Mouse (Mus musculus) midbrain, embryonic 11.5 days (tissue): ENCODE measurements around the gene Kmo. TPM values are rescaled to one million over a fixed set of nuclear protein-coding genes. Genes with fewer than 3 reads are reported as not detected.

Source experiments
- ATAC-seq: fragments of 200-750 bp; cut with Nextera tagmentation; 2 replicates; pipeline ENCODE4 v1.8.0; 2017; ENCODE audit warnings: moderate TSS enrichment, moderate library complexity; ENCODE audit not compliant: low FRiP score
- DNase-seq: peaks from one replicate; pipeline ENCODE4 v3.0.0; 2015; ENCODE audit warnings: low spot score; ENCODE audit errors: missing footprints
- H3K27ac ChIP-seq: fragments of 300-500 bp; sonication (generic); 2 replicates; pipeline ENCODE4 v1.5.1; 2014; ENCODE audit warnings: low read depth, low read length
- H3K27me3 ChIP-seq: fragments of 300-500 bp; sonication (generic); 2 replicates; pipeline ENCODE4 v1.6.1; 2014; ENCODE audit warnings: mild to moderate bottlenecking, low read length, moderate library complexity, mixed read lengths; ENCODE audit not compliant: control insufficient read depth, insufficient read depth
- H3K36me3 ChIP-seq: fragments of 300-500 bp; sonication (generic); 2 replicates; pipeline ENCODE4 v1.6.1; 2014; ENCODE audit warnings: mild to moderate bottlenecking, low read length, moderate library complexity, mixed read lengths; ENCODE audit not compliant: control insufficient read depth, insufficient read depth
- H3K4me1 ChIP-seq: fragments of 300-500 bp; sonication (generic); 2 replicates; pipeline ENCODE4 v1.6.1; 2014; ENCODE audit warnings: low read length; ENCODE audit not compliant: control insufficient read depth, insufficient read depth
- H3K4me2 ChIP-seq: fragments of 300-500 bp; sonication (generic); 2 replicates; pipeline ENCODE4 v1.6.1; 2014; ENCODE audit warnings: mild to moderate bottlenecking, moderate library complexity
- H3K4me3 ChIP-seq: fragments of 300-500 bp; sonication (generic); 2 replicates; pipeline ENCODE4 v1.5.1; 2014; ENCODE audit warnings: low read depth, low read length
- H3K9ac ChIP-seq: fragments of 300-500 bp; sonication (generic); 2 replicates; pipeline ENCODE4 v1.6.1; 2014; ENCODE audit warnings: low read length
- H3K9me3 ChIP-seq: fragments of 300-500 bp; sonication (generic); 2 replicates; pipeline ENCODE4 v1.6.1; 2016; ENCODE audit warnings: low read length; ENCODE audit not compliant: control insufficient read depth
- WGBS: fragments of 180-500 bp; shearing (Covaris S2); extraction: QIAGEN DNeasy Blood & Tissue Kit; methylation state at CpG from one replicate; pipeline ENCODE4 v1.1.7; 2014; 5-methylcytosine and 5-hydroxymethylcytosine counted together
- polyA plus RNA-seq: library from polyadenylated mRNA; unstranded; fragments of >200 nt; fragmentation: Nextera tagmentation; extraction: Ambion mirVana; gene quantifications from 2 replicates; pipeline ENCODE4 v1.2.1, GENCODE M21; 2014

Gene Kmo
- polyA plus RNA-seq, 1 experiment from 2014 or later, result 0.07 TPM

DNA sequence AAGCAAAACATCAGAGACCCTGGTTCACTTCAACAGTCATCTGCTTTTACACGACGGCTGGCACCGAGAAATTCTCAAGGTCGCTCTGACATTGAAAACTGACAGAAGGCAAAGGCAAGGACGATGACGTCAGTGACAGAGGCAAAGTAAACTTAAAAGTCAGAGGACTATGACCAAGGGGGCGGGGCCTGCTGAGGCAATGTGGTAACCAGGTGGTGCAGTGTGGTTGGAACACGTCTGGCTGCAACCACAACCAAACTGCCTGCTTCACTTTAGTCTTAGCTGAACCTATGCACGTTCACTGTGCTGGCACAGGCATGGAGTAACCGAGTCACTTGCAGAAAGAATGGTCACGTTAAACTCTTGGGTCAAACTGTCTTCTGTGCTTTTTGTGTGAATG lies 17.9 kb upstream of the Kmo start:
- no peak overlapping the region for H3K9ac ChIP-seq
- H3K4me1 ChIP-seq, result no peaks in the 10 kb centered on the region
- H3K27me3 ChIP-seq, result no peaks in the 10 kb centered on the region
- 94% methylated on average over 11 of the region's 11 CpGs for WGBS
- no peak for DNase-seq
- H3K4me3 ChIP-seq, result no peak overlapping the region
- no peaks in the 10 kb centered on the region for H3K9me3 ChIP-seq
- ATAC-seq, result 0 out of 2 replicates have a peak, but pooled peaks have one; percentile 28
- peaks cover 5% of the 10 kb centered on the region; the same call in 1 of the 2 replicates for H3K36me3 ChIP-seq
- H3K4me2 ChIP-seq, result no peak overlapping the region
- H3K27ac ChIP-seq, result no peak overlapping the region

DNA sequence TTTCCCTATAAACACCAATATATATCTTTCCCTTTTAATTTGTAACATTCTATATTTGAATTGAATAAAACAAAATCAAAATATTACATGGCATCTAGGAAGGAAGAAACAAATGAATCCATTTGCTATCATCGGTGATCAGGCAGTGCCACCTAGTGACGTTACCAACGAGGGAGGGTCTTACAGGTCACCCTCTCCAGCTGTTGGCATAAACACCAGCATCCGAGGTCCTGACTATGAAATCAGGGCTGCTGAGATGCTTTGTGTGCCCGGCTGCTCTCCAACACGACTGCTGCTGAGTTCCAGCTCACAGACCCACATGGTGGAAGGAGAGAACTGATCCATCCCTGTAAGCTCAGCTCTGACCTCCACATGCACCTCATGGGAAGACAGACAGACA lies 16.8 kb upstream of the Kmo start:
- no peaks in the 10 kb centered on the region for H3K4me1 ChIP-seq
- 72% methylated on average over 6 of the region's 6 CpGs for WGBS
- no peak overlapping the region for H3K27ac ChIP-seq
- no peaks in the 10 kb centered on the region for H3K27me3 ChIP-seq
- no peak overlapping the region for H3K4me3 ChIP-seq
- H3K4me2 ChIP-seq, result no peak overlapping the region
- ATAC-seq, result no peak
- H3K36me3 ChIP-seq, result peaks cover 11% of the 10 kb centered on the region
- H3K9ac ChIP-seq, result no peak overlapping the region
- DNase-seq, result no peak
- no peaks in the 10 kb centered on the region for H3K9me3 ChIP-seq

- no peak for ATAC-seq
- Histone ChIP-seq H3K36me3 (peaks cover 15% of the 10 kb centered on the region), H3K4me3 (no peak overlapping the region), H3K27me3 (no peaks in the 10 kb centered on the region), H3K9me3 (no peaks in the 10 kb centered on the region), H3K4me1 (no peaks in the 10 kb centered on the region), H3K9ac (no peak overlapping the region), H3K4me2 (no peak overlapping the region), H3K27ac (no peak overlapping the region)
- 86% methylated on average over 6 of the region's 6 CpGs for WGBS
- DNase-seq, result no peak
Observed at GRCm38 (mm10) chr1:175607308-175607707, 12.9 kb upstream of the Kmo start.

- H3K36me3 ChIP-seq, result peaks cover 15% of the 10 kb centered on the region
- DNase-seq (no peak), ATAC-seq (peak; percentile 67)
- H3K9ac ChIP-seq, result no peak overlapping the region
- no peaks in the 10 kb centered on the region for H3K9me3 ChIP-seq
- H3K4me1 ChIP-seq, result no peaks in the 10 kb centered on the region
- no peaks in the 10 kb centered on the region for H3K27me3 ChIP-seq
- H3K4me2 ChIP-seq, result no peak overlapping the region
- H3K4me3 ChIP-seq, result no peak overlapping the region
- WGBS, result 88% methylated on average over 18 of the region's 18 CpGs
- H3K27ac ChIP-seq, result no peak overlapping the region
Observed at GRCm38 (mm10) chr1:175607838-175608585, 12.2 kb upstream of the Kmo start.

DNA sequence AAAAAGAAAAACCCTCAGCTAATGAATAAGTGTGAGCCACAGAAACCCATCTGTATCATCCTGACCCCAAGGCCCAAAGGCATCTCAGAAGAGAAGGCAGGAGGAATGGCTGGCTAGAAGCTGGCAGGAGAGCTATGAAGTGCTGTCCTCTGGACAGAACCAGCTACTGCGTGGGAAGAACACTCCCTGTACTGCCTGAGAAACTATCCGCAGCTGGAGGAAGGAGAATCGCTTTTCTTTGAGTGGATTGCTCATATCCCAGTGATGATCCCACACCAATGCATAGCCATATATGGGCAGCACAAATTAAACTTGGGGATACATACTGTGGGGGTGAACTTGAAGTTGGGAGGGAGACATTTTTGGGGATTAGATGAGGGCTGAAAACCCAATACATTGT lies 11.5 kb upstream of the Kmo start:
- ATAC-seq (no peak), DNase-seq (no peak)
- H3K4me1 ChIP-seq, result no peaks in the 10 kb centered on the region
- H3K27ac ChIP-seq, result no peak overlapping the region
- no peak overlapping the region for H3K4me2 ChIP-seq
- 93% methylated on average over 3 of the region's 3 CpGs for WGBS
- H3K36me3 ChIP-seq, result peaks cover 16% of the 10 kb centered on the region
- no peaks in the 10 kb centered on the region for H3K9me3 ChIP-seq
- H3K4me3 ChIP-seq, result no peak overlapping the region
- no peaks in the 10 kb centered on the region for H3K27me3 ChIP-seq
- H3K9ac ChIP-seq, result no peak overlapping the region

GRCm38 (mm10) chr1:175614992-175615391 lies 5.2 kb upstream of the Kmo start:
- Histone ChIP-seq H3K4me3 (no peak overlapping the region), H3K27me3 (no peaks in the 10 kb centered on the region), H3K27ac (no peak overlapping the region), H3K9ac (no peak overlapping the region), H3K9me3 (no peaks in the 10 kb centered on the region), H3K36me3 (peaks cover 20% of the 10 kb centered on the region), H3K4me1 (no peaks in the 10 kb centered on the region), H3K4me2 (no peak overlapping the region)
- ATAC-seq (no peak), DNase-seq (no peak)
- WGBS, result 96% methylated on average over 9 of the region's 9 CpGs

GRCm38 (mm10) chr1:175623656-175624055 lies 3.5 kb downstream of the Kmo start:
- H3K9ac ChIP-seq, result no peak overlapping the region
- no peak for DNase-seq
- ATAC-seq, result no peak
- no peak overlapping the region for H3K27ac ChIP-seq
- no peaks in the 10 kb centered on the region for H3K27me3 ChIP-seq
- no peaks in the 10 kb centered on the region for H3K36me3 ChIP-seq
- peaks cover 6% of the 10 kb centered on the region for H3K4me1 ChIP-seq
- H3K4me2 ChIP-seq, result no peak overlapping the region
- H3K4me3 ChIP-seq, result no peak overlapping the region
- H3K9me3 ChIP-seq, result no peaks in the 10 kb centered on the region
- 91% methylated on average over 6 of the region's 6 CpGs for WGBS

GRCm38 (mm10) chr1:175625257-175625879 lies 5.2 kb downstream of the Kmo start, which contains the start of gene Fh1:
Gene Fh1, minus strand, starts transcription at chr1:175625635.
- Histone ChIP-seq H3K4me2 (peak within 1 kb of the TSS; percentile 82), H3K27ac (peak within 1 kb of the TSS; percentile 60), H3K4me3 (peak within 1 kb of the TSS; percentile 82), H3K36me3 (no peaks in the 10 kb centered on the region), H3K9ac (peak within 1 kb of the TSS; percentile 90), H3K4me1 (peaks cover 6% of the 10 kb centered on the region), H3K9me3 (no peaks in the 10 kb centered on the region), H3K27me3 (no peaks in the 10 kb centered on the region)
- WGBS, result under 1% methylated on average over 58 of the region's 58 CpGs
- ATAC-seq (peak; percentile 100), DNase-seq (peak; percentile 98)

DNA sequence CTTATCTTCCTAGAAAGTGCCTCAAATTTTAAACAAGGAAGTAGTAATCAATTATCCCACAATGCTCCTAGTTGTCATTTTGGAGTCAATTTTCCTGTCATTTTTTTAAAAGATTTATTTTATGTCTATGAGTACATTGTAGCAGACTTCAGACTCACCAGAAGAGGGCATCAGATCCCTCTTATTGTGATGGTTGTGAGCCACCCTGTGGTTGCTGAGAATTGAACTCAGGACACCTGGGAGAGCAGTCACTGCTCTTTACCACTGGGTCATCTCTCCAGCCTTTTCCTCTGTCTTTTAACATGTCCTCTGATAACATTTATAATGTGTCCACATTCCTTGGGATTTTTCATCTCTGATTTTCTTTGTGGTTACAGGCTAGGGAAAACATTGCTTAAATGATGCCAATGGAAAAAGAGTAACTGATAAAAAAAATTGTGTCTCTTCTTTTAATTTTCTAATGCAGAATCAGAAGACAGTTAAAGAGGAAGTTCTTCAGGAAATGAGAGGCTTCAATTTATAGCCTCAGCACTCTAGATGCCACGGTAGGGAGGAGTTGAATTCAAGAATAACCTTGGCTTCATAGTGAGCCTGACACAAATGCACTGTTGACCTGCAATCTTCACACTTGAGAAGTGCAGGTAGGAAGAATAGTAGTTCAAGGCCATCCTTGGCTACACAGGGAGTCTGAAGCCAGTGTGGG lies 6.0 kb downstream of the Kmo start:
- H3K27ac ChIP-seq, result no peak overlapping the region
- 88% methylated on average over 1 of the region's 1 CpGs for WGBS
- peak overlapping the region; percentile 82 for H3K4me2 ChIP-seq
- H3K36me3 ChIP-seq, result no peaks in the 10 kb centered on the region
- H3K27me3 ChIP-seq, result no peaks in the 10 kb centered on the region
- peak; percentile 84 for DNase-seq
- ATAC-seq, result peak; percentile 47
- no peaks in the 10 kb centered on the region for H3K9me3 ChIP-seq
- H3K9ac ChIP-seq, result 0 out of 2 replicates have a peak overlapping the region, but pooled peaks have one; percentile 39
- H3K4me3 ChIP-seq, result peak overlapping the region; percentile 82
- H3K4me1 ChIP-seq, result peaks cover 6% of the 10 kb centered on the region
